Mouse (Mus musculus) stomach, postnatal 0 days (tissue): ENCODE results near the gene Anln. TPM values are rescaled to one million over a fixed set of nuclear protein-coding genes. Genes with fewer than 3 reads are reported as not detected.

Source experiments
- ATAC-seq: fragments of 200-750 bp; cut with Nextera tagmentation; 2 replicates; pipeline ENCODE4 v1.8.0; 2017; ENCODE audit not compliant: low FRiP score, low TSS enrichment
- DNase-seq: peaks from one replicate; pipeline ENCODE4 v3.0.0-alpha.2; 2016; ENCODE audit warnings: low spot score
- H3K27ac ChIP-seq: fragments of 300-500 bp; sonication (generic); replicated peaks from 2 replicates; pipeline ENCODE4 v1.5.1; 2014; ENCODE audit warnings: mild to moderate bottlenecking, control low read depth
- H3K27me3 ChIP-seq: fragments of 300-500 bp; sonication (generic); 2 replicates; pipeline ENCODE4 v1.6.1; 2014; ENCODE audit warnings: low read length; ENCODE audit not compliant: control insufficient read depth, insufficient read depth
- H3K36me3 ChIP-seq: fragments of 300-500 bp; sonication (generic); 2 replicates; pipeline ENCODE4 v1.6.1; 2014; ENCODE audit warnings: low read length, mixed read lengths; ENCODE audit not compliant: control insufficient read depth, insufficient read depth
- H3K4me1 ChIP-seq: fragments of 300-500 bp; sonication (generic); replicated peaks from 2 replicates; pipeline ENCODE4 v1.6.1; 2014; ENCODE audit warnings: antibody characterized with exemption; ENCODE audit not compliant: control insufficient read depth, insufficient read depth
- H3K4me2 ChIP-seq: fragments of 300-500 bp; sonication (generic); replicated peaks from 2 replicates; pipeline ENCODE4 v1.6.1; 2014; ENCODE audit warnings: low read depth, mild to moderate bottlenecking, control low read depth, moderate library complexity
- H3K4me3 ChIP-seq: fragments of 300-500 bp; sonication (generic); 2 replicates; pipeline ENCODE4 v1.5.1; 2014; ENCODE audit warnings: low read depth, low read length, control low read depth
- H3K9ac ChIP-seq: fragments of 300-500 bp; sonication (generic); 2 replicates; pipeline ENCODE4 v1.6.1; 2014; ENCODE audit warnings: mild to moderate bottlenecking, low read length, control low read depth, mixed read lengths
- H3K9me3 ChIP-seq: fragments of 300-500 bp; sonication (generic); 2 replicates; pipeline ENCODE4 v1.6.1; 2016; ENCODE audit warnings: low read length; ENCODE audit not compliant: control insufficient read depth
- CTCF ChIP-seq: IDR thresholded peaks from 2 replicates; pipeline ENCODE4 v1.5.1; 2016; ENCODE audit warnings: antibody characterized with exemption, low read depth, mild to moderate bottlenecking, moderate library complexity
- EP300 ChIP-seq: optimal IDR thresholded peaks from 2 replicates; pipeline ENCODE3; 2016; ENCODE audit warnings: antibody characterized with exemption
- WGBS: fragments of 180-500 bp; shearing (Covaris S2); extraction: QIAGEN DNeasy Blood & Tissue Kit; methylation state at CpG from one replicate; pipeline ENCODE4 v1.1.7; 2014; 5-methylcytosine and 5-hydroxymethylcytosine counted together
- polyA plus RNA-seq: library from polyadenylated mRNA; unstranded; fragments of >200 nt; fragmentation: Nextera tagmentation; extraction: Ambion mirVana; gene quantifications from 2 replicates; pipeline ENCODE4 v1.2.1, GENCODE M21; 2015

Anln gene
- polyA plus RNA-seq, 1 experiment from 2014 or later, result 15.7 TPM

DNA sequence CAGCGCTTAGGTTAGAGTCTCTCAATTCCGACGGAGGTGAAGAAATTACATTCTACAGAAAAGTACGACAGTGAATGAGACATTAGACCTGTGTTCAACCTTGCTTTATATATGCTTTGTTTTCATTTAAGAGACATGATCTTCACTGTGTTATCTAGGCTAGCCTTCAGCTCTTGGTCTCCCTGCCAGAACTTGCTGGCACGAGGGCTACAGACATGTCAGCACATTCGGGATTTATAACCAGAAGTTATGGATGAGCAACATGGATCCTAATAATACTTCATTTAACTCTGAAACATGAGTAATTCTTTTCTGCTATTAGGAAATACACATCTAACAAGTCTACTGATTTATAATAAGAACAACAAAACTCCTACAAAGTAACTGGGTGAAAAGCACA, 28.1 kb downstream of the Anln start:
- Histone ChIP-seq H3K4me1 (no peaks in the 10 kb centered on the region), H3K27me3 (no peaks in the 10 kb centered on the region), H3K9ac (no peak overlapping the region), H3K4me2 (no peak overlapping the region), H3K27ac (no peak overlapping the region), H3K4me3 (no peak overlapping the region), H3K36me3 (peaks cover 15% of the 10 kb centered on the region), H3K9me3 (no peaks in the 10 kb centered on the region)
- DNase-seq (no peak), ATAC-seq (no peak)
- WGBS, result 85% methylated on average over 6 of the region's 6 CpGs
- TF ChIP-seq CTCF, result no peak

DNA sequence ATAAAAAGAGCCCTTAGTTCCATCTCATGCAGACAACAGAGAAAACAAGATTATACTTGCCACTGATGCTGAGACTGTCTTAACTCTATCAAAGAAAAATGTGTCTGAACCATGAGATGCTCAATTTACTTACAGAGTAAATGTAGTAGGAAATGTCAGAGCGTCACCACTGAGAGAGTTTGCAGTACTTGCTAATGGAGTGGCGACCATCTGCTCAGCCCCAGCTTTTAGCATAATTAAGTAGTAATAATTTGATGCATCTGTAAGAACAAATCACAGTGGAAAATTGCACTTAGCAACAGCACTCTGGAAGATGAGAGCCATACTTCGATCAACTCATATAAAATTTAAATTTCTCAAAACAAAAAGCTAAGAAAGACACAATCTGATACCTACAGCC, 33.1 kb downstream of the Anln start:
- no peak for ATAC-seq
- peaks cover 14% of the 10 kb centered on the region for H3K36me3 ChIP-seq
- no peaks in the 10 kb centered on the region for H3K9me3 ChIP-seq
- H3K9ac ChIP-seq, result no peak overlapping the region
- no peak for DNase-seq
- no peak overlapping the region for H3K4me3 ChIP-seq
- H3K4me1 ChIP-seq, result no peaks in the 10 kb centered on the region
- TF ChIP-seq CTCF, result no peak
- no peak for TF ChIP-seq EP300
- H3K27ac ChIP-seq, result no peak overlapping the region
- H3K4me2 ChIP-seq, result no peak overlapping the region
- 92% methylated on average over 3 of the region's 3 CpGs for WGBS
- H3K27me3 ChIP-seq, result no peaks in the 10 kb centered on the region

GRCm38 (mm10) chr9:22353901-22354300, 35.1 kb downstream of the Anln start:
- no peak overlapping the region for H3K4me2 ChIP-seq
- H3K36me3 ChIP-seq, result peaks cover 7% of the 10 kb centered on the region
- DNase-seq (no peak), ATAC-seq (no peak)
- H3K9ac ChIP-seq, result no peak overlapping the region
- WGBS, result 78% methylated on average over 5 of the region's 5 CpGs
- H3K4me1 ChIP-seq, result no peaks in the 10 kb centered on the region
- TF ChIP-seq EP300, result no peak
- no peak for TF ChIP-seq CTCF
- H3K9me3 ChIP-seq, result no peaks in the 10 kb centered on the region
- H3K4me3 ChIP-seq, result no peak overlapping the region
- H3K27me3 ChIP-seq, result no peaks in the 10 kb centered on the region
- H3K27ac ChIP-seq, result no peak overlapping the region

GRCm38 (mm10) chr9:22353465-22353864, 35.5 kb downstream of the Anln start:
- 89% methylated on average over 5 of the region's 5 CpGs for WGBS
- ATAC-seq, result no peak

DNA sequence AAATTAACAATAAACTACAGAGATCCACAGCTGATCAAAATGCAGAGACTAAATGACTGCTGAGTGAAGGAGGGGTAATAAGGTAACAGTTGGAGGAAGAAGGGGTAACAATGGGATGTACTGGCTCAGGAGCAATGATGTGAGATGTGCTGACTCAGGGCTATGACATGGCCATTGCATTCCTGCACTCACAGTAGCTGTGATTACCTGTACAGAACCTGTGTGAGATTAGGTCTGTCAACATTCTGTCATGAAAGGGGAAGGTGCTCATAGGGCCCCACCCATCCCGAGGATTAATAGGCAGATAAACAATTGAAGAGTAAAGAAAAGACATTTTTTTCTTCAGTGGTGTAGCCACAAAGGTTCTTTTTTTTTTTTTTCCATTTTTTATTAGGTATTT, 48.7 kb downstream of the Anln start:
- H3K4me2 ChIP-seq, result no peak overlapping the region
- H3K27me3 ChIP-seq, result no peaks in the 10 kb centered on the region
- TF ChIP-seq CTCF, result no peak
- TF ChIP-seq EP300, result no peak
- WGBS, result 37% methylated on average over 1 of the region's 1 CpGs
- no peak overlapping the region for H3K27ac ChIP-seq
- ATAC-seq (peak; percentile 94), DNase-seq (peak; percentile 44)
- H3K4me3 ChIP-seq, result no peak overlapping the region
- H3K36me3 ChIP-seq, result peaks cover 4% of the 10 kb centered on the region; the same call in 1 of the 2 replicates
- no peaks in the 10 kb centered on the region for H3K4me1 ChIP-seq
- H3K9ac ChIP-seq, result no peak overlapping the region
- no peaks in the 10 kb centered on the region for H3K9me3 ChIP-seq

More at GRCm38 (mm10) chr9:22353465-22353864, 35.5 kb downstream of the Anln start:
- no peak overlapping the region for H3K9ac ChIP-seq
- H3K36me3 ChIP-seq, result peaks cover 6% of the 10 kb centered on the region
- TF ChIP-seq EP300 (no peak), CTCF (peak; percentile 10; the same call in 1 of the 2 replicates)
- H3K9me3 ChIP-seq, result no peaks in the 10 kb centered on the region
- H3K4me1 ChIP-seq, result no peaks in the 10 kb centered on the region
- no peak overlapping the region for H3K4me3 ChIP-seq
- DNase-seq, result no peak
- H3K27ac ChIP-seq, result no peak overlapping the region
- no peak overlapping the region for H3K4me2 ChIP-seq
- no peaks in the 10 kb centered on the region for H3K27me3 ChIP-seq

GRCm38 (mm10) chr9:22337217-22337616, 51.8 kb downstream of the Anln start:
- WGBS, result 95% methylated on average over 2 of the region's 2 CpGs
- DNase-seq (no peak), ATAC-seq (no peak)
- Histone ChIP-seq H3K4me2 (no peak overlapping the region), H3K27ac (no peak overlapping the region), H3K9ac (no peak overlapping the region), H3K9me3 (no peaks in the 10 kb centered on the region), H3K36me3 (peaks cover 4% of the 10 kb centered on the region; the same call in 1 of the 2 replicates), H3K4me1 (no peaks in the 10 kb centered on the region), H3K4me3 (no peak overlapping the region), H3K27me3 (no peaks in the 10 kb centered on the region)
- TF ChIP-seq EP300, result no peak
- peak; percentile 18; the same call in 1 of the 2 replicates for TF ChIP-seq CTCF
